Mouse (Mus musculus): ENCODE data around the gene Sf1.

DNA sequence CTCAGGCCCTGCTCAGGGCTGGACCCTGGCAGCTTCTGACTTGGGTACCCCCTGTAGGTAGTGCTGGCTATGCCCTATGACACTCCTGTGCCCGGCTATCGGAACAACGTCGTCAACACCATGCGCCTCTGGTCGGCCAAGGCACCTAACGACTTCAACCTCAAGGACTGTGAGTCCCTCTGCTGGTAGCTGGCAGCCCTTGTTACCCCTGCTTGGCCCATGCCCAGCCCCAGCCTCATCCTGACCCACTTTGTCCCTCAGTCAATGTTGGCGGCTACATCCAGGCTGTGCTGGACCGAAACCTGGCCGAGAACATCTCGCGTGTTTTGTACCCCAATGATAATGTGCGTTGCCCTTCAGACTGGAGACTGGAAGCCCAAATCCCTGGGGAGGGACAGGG lies 24.5 kb downstream of the Sf1 start:
- TF ChIP-seq CTCF (conservative IDR thresholded peaks at IDR 0.05; ENCODE audit: low read length): no peak
- no peak for TF ChIP-seq NANOG (IDR thresholded peaks at IDR 0.05; ENCODE audit: borderline replicate concordance, low read length)
